Mouse (Mus musculus) gastrocnemius, postnatal 14 days (tissue): ENCODE data around the gene Adgrd1. TPM values are rescaled to one million over a fixed set of nuclear protein-coding genes. Genes with fewer than 3 reads are reported as not detected.

Experiments used
- DNase-seq: peaks from one replicate; pipeline ENCODE4 v3.0.0; 2021; ENCODE audit warnings: mixed read lengths
- intact Hi-C: fragments of 180-260 bp; cut with DNase I; formaldehyde crosslinking; loops from one replicate; pipeline ENCODE4 v1.15.1; 2025; ENCODE audit warnings: low total_unique reads
- total RNA-seq, 2 experiments: library from RNA; stranded (reverse); gene quantifications; 2 replicates each; pipeline ENCODE4 v1.2.3; 2021

Gene Adgrd1
- total RNA-seq, 2 experiments from 2014 or later = 4.4 to 6.1 TPM

- intact Hi-C loops = no loop called here
- no peak for DNase-seq
These were observed 84.9 kb downstream of the Adgrd1 start for GRCm38 (mm10) chr5:129181450-129181849.

- no peak for DNase-seq
- intact Hi-C loops = no loop called here
These were observed 86.0 kb downstream of the Adgrd1 start for GRCm38 (mm10) chr5:129182554-129182953.

- DNase-seq = peak; percentile 27
- intact Hi-C loops = no loop called here
These were observed 89.7 kb downstream of the Adgrd1 start for GRCm38 (mm10) chr5:129186260-129186659.

DNA sequence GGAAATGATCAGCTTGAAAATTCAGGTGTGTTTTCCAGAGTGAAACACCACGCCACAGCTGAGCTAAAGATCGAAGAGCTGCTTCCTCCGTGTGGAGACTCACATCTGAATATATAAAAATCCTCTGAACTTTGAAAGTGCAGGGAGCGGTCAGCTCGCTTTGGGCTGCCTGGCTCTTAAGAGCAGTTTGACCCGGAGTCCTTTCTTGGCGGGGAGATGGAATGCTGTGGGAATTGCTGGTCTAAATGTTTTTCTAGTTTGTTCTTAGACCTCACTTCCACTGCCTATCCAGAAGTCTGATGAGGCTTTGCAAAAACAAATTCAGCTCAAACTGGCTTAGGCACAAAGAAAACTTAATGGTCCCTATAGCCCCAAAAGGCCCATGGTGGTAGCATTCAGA is 90.4 kb downstream of the Adgrd1 start:
- intact Hi-C loops = no loop called here

GRCm38 (mm10) chr5:129189071-129189470 is 92.5 kb downstream of the Adgrd1 start:
- intact Hi-C loops = no loop called here
- DNase-seq = no peak

More for the DNA sequence above, 90.4 kb downstream of the Adgrd1 start:
- DNase-seq = no peak

- no peak for DNase-seq
- intact Hi-C loops = no loop called here
These were observed 93.5 kb downstream of the Adgrd1 start for GRCm38 (mm10) chr5:129190077-129190476.

GRCm38 (mm10) chr5:129196501-129196900 is 100.0 kb downstream of the Adgrd1 start:
- intact Hi-C loops = no loop called here
- no peak for DNase-seq

- intact Hi-C loops = no loop called here
- DNase-seq = no peak
These were observed 100.5 kb downstream of the Adgrd1 start for GRCm38 (mm10) chr5:129196971-129197519.

- intact Hi-C loops = no loop called here
- no peak for DNase-seq
These were observed 103.6 kb downstream of the Adgrd1 start for GRCm38 (mm10) chr5:129200132-129200531.

- intact Hi-C loops = no loop called here
- DNase-seq = no peak
These were observed 111.7 kb downstream of the Adgrd1 start for GRCm38 (mm10) chr5:129208279-129208678.

GRCm38 (mm10) chr5:129208845-129209244 is 112.3 kb downstream of the Adgrd1 start:
- intact Hi-C loops = no loop called here
- DNase-seq = no peak

GRCm38 (mm10) chr5:129211385-129212031 is 115.0 kb downstream of the Adgrd1 start:
- intact Hi-C loops = no loop called here

DNA sequence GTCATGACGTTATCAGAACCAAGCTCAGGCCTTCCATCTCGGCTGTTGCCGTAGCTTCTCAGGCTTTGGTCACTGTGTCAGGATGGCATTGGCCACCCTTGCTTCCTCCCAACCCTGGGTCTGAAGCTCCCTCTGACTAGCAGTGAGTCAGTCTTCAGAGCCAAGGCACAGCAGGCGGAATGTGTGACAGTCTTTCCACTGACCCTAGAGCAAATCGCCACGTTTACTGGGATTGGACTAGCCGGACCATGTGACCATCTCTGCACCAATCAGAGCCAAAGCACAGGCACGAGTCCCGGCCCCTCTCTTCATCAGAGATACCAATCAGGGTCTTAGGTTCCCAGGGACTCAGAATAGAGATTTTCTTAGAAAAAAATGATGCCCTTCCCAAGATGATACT is 117.5 kb downstream of the Adgrd1 start:
- no peak for DNase-seq
- intact Hi-C loops = no loop called here

More at GRCm38 (mm10) chr5:129211385-129212031, 115.0 kb downstream of the Adgrd1 start:
- no peak for DNase-seq

DNA sequence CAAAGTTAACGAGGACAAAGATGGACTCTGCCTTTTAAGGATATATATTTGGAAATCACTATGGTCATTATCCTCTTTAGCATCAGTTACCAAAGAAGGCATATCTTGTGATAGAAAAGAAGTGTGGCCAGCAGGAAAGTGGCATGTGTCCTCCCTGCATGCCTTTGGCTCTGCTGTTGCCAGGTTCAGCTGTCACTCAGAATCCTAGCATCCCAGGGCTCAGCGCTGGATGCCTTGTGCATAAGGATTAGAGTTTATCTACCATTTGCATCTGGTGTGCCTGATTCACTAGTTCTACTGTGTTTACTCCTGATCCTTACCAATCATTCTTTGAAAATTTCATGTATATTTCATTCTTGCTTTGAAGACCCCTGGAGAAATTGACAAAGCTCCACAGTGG is 119.5 kb downstream of the Adgrd1 start:
- no peak for DNase-seq
- intact Hi-C loops = no loop called here

DNA sequence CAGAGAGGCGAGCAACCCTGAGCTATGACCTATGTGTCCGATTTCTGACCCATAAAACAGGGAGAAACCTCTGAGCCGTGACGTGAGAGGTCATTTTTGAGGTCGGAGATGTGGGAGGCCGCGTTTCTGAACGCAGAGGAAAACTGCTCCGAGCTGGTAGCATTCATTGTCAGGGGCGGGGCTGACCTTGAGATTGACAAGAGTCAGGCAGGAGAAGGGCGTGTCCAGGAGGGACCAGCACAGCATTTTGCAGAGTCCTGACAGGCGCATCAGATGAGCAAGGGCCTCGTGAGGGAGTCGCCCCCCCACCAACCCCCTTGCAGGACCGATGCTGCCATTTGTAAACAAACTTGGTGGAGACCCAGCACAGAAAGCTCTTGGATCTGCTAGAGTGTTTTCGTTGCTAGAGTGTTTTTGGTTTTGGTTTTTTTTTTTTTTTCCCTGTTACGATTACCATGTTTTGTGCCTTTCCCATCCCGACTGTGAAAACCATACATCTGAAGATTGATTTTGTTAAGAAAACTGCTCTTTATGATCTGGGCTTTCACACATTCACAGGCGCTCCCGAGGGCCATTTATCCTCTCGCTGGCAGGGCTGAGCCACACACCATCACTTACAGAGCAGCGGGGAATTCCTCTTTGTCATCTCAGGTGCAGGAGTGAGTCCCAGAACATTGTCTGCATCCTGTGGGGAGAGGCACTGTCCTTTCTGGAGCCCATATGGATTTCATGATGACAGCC is 121.1 kb downstream of the Adgrd1 start:
- intact Hi-C loops = no loop called here
- DNase-seq = no peak

DNA sequence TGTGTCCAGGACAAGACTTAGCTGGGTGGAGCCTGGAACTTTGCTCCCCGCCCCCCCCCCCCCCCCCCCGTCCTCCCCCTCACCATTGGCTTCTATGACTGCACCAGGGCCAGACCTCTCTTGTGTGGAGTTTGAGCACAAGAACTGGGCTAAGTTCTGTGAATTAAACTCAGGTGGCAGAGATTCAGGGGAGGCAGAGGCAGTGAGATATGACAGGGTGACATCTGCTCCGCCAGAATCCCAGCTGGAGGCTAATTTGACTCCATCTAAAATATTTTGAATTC is 121.6 kb downstream of the Adgrd1 start:
- intact Hi-C loops = no loop called here
- DNase-seq = no peak

GRCm38 (mm10) chr5:129218537-129218981 is 122.0 kb downstream of the Adgrd1 start:
- DNase-seq = no peak
- intact Hi-C loops = no loop called here

DNA sequence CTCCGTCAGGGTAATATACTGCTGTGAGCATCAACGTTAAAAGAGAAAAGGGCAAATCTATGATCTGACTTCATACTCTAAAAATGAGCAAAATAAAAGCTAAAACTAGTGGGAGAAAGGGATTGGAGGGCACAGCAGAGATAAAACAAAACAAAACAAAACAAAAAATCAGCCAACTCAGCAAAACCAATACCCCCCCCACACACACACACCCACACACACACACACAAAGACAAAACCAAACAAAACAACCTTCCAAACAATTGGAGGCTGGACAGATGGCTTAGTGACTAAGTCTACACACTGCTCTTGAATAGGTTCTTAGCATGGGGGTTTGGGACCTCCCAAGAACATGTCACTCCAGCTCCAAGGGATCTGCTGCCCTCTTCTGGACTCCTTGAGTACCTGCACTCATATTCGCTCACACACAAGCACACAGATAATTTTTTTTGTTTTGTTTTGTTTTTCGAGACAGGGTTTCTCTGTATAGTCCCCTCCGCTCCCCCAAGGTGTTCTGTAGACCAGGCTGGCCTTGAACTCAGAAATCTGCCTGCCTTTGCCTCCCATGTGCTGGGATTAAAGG is 122.7 kb downstream of the Adgrd1 start:
- DNase-seq = no peak
- intact Hi-C loops = no loop called here

DNA sequence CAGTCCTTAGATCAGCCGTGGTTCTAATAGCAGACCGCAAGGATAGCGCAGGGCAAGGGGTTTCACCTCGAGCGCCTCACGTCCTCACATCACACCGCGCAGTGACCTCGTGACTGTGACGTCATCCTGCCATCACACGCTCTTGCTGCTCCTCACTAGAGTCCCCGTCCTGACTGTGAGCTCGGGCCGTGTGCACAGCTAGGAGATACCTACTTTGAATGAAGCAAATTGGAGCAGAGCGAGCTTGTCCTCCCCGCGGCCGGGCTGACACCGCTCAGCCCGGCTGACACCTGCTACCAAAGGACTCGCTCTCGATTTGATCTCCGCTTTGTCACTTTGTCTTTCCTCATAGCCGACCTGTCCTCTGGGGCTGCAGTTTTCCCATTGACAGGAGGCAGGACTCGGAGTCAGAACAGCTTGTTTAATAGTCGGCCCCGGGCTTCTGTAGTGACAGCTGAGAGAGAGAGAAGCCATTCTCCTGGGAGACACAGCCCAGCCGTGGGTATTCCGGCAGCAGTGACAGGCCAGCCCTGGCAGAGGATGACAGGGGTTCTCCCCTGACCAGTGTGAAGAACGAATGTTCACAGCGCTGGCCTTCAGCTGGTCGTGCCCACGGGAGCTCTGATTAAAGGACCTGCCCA is 129.4 kb downstream of the Adgrd1 start:
- no peak for DNase-seq
- intact Hi-C loops = no loop called here

GRCm38 (mm10) chr5:129228171-129228570 is 131.6 kb downstream of the Adgrd1 start:
- no peak for DNase-seq
- intact Hi-C loops = no loop called here
